Mouse (Mus musculus): ENCODE results near the gene Cyp4f13. TPM values are rescaled to one million over a fixed set of nuclear protein-coding genes. Genes with fewer than 3 reads are reported as not detected.

Cyp4f13 gene
- total RNA-seq (2021), result 10 to 100 TPM; 13.3 to 15.1 TPM
- long read RNA-seq, experiment 1, transcript Cyp4f13-201 (13 exons, 1,752 nt), result major isoform, 15 of 22 reads
- long read RNA-seq, experiment 1, partial matches to known transcripts, result 1 of 22 reads
- long read RNA-seq, experiment 1, other reads (novel, unspliced or antisense), result 5 of 22 reads
- long read RNA-seq, experiment 2, partial matches to known transcripts, result 0 of 8 reads
- long read RNA-seq, experiment 2, other reads (novel, unspliced or antisense), result 3 of 8 reads

GRCm38 (mm10) chr17:32947215-32947914 is at the start of gene Cyp4f13:
TSS of gene Cyp4f13 (minus strand) at chr17:32947402.
- intact Hi-C loops (cut with DNase I), result loop anchor here (5.0 kb wide), 1 partner anchor 40 kb away; no protein-coding TSS in a partner anchor
- peak; percentile 88 to 90 for DNase-seq (ENCODE audit: low spot score in 2 of 2)

DNA sequence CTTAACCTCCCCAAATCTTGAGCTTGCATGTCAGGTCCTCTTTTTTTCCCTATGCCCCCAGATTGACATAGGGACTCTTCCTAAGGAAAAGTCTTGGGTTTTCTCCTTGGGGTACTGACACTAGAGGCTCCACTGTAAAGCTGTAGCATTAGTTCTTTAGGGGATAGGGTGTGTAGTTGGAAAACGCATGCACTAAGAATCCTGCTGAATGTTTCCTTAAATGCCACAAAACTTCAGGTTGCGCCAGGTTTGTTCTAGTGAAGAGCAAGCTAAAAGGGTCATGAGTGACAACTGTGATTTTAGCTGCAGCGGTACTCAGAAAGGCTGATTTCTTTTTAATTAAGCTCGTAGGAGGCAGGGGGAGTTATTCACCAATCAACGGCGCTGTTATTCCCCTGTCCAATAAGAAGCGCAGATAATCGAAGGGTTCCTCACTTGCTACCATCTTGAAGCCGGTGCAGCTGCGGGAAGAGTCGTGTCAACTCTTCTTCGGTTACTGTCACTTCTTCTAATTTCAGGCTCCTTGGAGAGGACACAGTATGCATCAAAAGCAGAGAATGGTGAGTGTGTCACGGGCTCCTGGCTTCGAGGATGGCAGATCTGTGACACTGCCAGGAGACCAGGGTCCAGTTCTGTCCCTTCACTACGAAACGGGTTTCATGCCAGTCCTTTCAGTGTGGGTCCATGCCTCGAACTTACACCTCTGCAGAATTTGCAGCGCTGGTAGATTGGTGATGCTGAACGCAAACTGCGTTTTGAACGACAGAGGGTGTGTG is 45.7 kb upstream of the Cyp4f13 start, which contains the start of gene Zfp952:
TSS of gene Zfp952 (plus strand) at position 431 of the 776 bp plus-strand sequence.
- peak; percentile 92 to 95 for DNase-seq (ENCODE audit: low spot score in 2 of 2)
- intact Hi-C loops (cut with DNase I), result no loop called here

GRCm38 (mm10) chr17:32991965-32992698 is 44.9 kb upstream of the Cyp4f13 start:
- DNase-seq (ENCODE audit: low spot score in 2 of 2), result peak in 1 of 2 experiments; percentile 7
- intact Hi-C loops (cut with DNase I), result no loop called here

- intact Hi-C loops (cut with DNase I), result no loop called here
- no peak for DNase-seq (ENCODE audit: low spot score in 2 of 2)
Observed at GRCm38 (mm10) chr17:32986301-32986700, 39.1 kb upstream of the Cyp4f13 start.

DNA sequence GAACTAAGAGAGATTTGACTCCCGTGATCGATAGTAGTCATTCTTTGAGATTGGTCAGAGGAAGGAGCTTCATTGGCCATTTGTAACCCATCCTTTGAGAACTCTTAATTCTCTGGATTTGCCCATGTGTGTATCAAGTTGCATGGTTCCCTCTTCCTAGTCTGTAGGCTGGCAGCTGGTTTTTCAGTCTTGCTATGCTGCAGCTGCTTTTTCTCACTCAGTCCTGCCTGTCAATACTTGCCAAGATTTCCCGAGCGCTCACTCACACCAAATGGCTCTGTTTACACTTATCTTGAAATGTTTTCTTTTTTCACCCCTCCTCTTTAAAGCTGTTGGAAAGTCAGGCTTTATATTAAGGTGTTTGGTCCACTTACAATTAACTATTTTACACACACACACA is 34.2 kb upstream of the Cyp4f13 start:
- intact Hi-C loops (cut with DNase I), result no loop called here
- DNase-seq (ENCODE audit: low spot score in 2 of 2), result no peak

DNA sequence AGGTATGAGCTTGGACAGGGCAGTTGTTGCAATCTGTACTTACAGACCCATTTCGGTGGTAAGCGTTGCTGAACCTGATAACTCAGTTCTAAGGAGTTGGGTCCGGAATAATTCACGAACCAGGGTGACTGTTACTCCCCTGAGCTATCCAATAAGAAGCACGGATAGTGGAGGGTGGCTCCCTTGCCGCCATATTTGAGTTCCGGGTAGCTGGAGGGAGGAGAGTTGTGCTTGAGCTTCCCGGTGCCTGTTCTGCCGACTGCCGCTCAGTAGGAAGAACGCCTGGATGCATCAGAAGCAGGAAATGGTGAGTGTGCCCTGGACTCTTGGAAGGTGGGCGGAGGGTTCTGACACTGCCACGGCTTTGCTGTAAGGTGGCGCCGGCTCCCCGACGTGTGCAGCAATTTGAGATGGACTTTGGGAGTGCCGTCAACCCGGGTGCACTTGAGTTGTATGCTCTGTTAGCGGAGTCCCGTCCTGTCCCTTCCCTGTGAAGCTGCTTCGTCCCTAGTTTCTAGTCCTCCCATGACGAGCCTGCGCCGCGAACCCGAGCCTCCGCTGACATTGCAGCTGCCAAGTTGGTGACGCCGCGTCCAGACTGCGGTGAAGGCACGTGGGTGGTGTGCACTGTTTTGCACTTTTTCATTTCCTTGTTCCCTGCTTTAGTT is 18.6 kb upstream of the Cyp4f13 start, which contains the start of gene Zfp472:
TSS of gene Zfp472 (plus strand) at position 192 of the 668 bp plus-strand sequence.
- peak; percentile 92 to 95 for DNase-seq (ENCODE audit: low spot score in 2 of 2)
- intact Hi-C loops (cut with DNase I), result no loop called here

DNA sequence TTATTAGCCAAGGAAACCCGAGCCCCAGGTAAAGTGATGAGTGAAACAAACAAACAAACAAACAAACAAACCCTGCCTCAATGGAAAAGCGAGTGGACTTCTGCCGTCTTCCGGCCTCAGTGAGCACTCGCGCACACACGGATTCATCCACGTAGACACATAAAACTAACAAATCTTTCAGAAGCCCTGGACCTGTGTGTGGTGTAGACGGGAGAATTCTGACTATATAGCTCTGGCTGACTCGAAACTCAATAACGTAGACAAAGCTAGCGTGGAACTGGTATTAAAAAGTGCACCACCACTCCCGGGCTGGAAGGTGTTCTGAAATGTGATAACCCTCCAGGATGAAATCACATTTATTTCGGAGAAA is 18.0 kb upstream of the Cyp4f13 start:
- peak in 1 of 2 experiments; percentile 4 for DNase-seq (ENCODE audit: low spot score in 2 of 2)
- intact Hi-C loops (cut with DNase I), result no loop called here

DNA sequence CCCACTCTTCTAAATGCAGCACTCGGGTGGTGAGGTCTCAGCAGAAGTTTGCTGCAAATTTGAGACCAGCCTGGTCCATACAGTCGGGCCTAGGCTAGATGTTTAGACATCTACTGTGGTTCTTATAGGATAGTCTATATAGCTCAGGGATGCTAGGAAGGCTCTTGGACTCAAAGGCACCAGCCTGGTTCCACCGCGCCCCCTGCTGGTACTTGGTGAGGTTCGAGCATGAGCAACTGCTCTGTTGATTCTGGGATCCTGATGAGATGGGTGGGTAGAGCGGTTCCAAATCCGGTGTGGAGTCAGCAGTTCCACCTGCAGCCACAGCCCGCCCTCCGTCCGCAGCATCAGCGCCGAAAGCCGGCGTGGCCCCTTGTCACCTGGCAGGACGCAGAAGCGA is 4.2 kb upstream of the Cyp4f13 start:
- DNase-seq (ENCODE audit: low spot score in 2 of 2), result peak; percentile 89
- intact Hi-C loops (cut with DNase I), result no loop called here

GRCm38 (mm10) chr17:32951006-32951405 is 3.8 kb upstream of the Cyp4f13 start:
- no peak for DNase-seq (ENCODE audit: low spot score in 2 of 2)
- intact Hi-C loops (cut with DNase I), result no loop called here

GRCm38 (mm10) chr17:32950136-32950535 is 2.9 kb upstream of the Cyp4f13 start:
- intact Hi-C loops (cut with DNase I), result no loop called here

DNA sequence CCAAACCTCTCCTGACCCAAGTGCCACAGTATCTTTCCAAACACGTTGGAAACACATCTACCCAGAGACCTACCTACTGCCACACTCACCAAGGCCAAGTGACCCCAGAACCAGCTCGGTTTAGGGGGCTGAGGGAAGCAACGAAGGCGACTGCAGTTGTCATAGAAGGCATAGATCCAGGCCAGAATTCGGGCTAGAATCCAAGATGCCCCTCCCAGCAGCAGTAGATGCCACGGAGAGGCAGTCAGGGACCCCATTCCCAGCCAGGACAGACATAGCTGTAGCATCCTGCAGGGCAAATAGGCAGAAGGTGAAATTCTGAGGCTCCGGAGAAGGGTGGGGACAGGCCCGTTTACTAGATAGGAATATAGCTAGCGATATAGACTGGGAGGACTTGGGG is 486 bp downstream of the Cyp4f13 start:
- intact Hi-C loops (cut with DNase I), result loop anchor here (5.0 kb wide), 1 partner anchor 39 kb away; no protein-coding TSS in a partner anchor
- DNase-seq (ENCODE audit: low spot score in 2 of 2), result no peak

More at GRCm38 (mm10) chr17:32950136-32950535, 2.9 kb upstream of the Cyp4f13 start:
- DNase-seq (ENCODE audit: low spot score in 2 of 2), result no peak

DNA sequence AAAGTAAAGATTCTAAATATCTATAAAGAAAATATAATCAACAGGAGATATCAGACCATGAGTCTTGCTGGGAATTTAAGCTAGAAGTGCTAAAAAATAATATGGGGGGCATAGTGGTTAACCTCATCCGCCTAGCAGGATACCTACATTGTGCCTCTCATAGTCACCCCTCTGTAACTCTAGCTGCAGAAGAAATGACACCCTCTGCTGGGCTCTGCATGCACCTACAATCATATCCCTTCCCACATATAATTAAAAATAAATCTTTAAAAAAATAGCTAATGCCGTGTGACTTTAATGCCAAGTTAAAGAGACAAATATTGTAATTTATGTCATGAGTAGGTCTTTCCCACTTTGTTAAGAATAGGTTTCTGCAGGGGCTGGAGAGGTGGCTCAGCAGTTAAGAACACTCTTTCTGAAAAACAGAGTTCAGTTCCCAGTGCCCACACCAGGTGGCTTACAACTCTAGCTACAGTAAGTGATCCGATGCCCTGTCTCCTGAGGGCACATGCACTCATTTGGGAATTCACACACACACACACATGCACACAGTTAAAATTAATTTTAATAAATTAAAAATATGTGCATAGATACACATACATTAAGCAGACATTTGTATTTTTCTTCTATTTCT is 2.7 kb downstream of the Cyp4f13 start:
- intact Hi-C loops (cut with DNase I), result loop anchor here (5.0 kb wide), 1 partner anchor 37 kb away; no protein-coding TSS in a partner anchor
- no peak for DNase-seq (ENCODE audit: low spot score in 2 of 2)

GRCm38 (mm10) chr17:32943661-32944060 is 3.5 kb downstream of the Cyp4f13 start:
- intact Hi-C loops (cut with DNase I), result no loop called here

DNA sequence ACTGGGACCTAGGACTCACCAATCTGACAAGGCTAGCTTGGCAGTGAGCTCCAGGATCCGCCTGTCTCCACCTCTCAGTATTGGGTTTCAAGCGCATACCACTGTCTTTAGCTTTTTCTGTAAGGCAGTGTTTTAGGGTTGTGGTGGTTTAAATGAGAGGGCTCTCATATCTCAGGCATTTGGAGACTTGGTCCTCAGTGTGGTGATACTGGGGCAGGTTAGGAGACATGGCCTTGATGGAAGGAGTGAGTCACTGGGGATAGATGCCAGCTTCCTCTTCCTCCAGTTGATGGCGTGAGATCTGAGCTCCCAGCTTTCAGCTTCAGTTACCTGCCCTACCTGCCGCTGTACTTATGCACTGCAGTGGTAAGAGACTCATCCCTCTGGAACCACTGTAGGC is 7.4 kb downstream of the Cyp4f13 start:
- intact Hi-C loops (cut with DNase I), result no loop called here

More at GRCm38 (mm10) chr17:32943661-32944060, 3.5 kb downstream of the Cyp4f13 start:
- DNase-seq (ENCODE audit: low spot score in 2 of 2), result no peak

DNA sequence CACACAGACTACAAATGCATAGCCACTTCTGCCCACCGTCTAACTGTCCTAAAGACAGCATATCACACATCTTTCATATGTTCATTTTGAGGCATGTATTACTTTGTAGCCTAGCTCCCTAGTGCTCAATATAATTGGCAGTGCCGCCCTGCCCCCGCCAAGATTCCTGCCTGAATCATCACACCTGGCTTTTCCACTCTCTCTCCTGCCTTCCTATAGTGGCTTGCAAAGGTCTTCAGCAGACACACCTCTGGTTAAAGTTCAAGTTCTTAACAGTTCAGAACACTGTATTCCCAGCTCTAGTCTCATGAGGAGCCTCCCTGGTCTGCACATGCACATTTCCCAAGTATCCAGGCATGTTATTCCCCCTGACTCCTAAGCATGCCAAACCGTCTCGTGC is 19.4 kb downstream of the Cyp4f13 start:
- intact Hi-C loops (cut with DNase I), result no loop called here
- no peak for DNase-seq (ENCODE audit: low spot score in 2 of 2)

More for the DNA sequence above, 7.4 kb downstream of the Cyp4f13 start:
- no peak for DNase-seq (ENCODE audit: low spot score in 2 of 2)

DNA sequence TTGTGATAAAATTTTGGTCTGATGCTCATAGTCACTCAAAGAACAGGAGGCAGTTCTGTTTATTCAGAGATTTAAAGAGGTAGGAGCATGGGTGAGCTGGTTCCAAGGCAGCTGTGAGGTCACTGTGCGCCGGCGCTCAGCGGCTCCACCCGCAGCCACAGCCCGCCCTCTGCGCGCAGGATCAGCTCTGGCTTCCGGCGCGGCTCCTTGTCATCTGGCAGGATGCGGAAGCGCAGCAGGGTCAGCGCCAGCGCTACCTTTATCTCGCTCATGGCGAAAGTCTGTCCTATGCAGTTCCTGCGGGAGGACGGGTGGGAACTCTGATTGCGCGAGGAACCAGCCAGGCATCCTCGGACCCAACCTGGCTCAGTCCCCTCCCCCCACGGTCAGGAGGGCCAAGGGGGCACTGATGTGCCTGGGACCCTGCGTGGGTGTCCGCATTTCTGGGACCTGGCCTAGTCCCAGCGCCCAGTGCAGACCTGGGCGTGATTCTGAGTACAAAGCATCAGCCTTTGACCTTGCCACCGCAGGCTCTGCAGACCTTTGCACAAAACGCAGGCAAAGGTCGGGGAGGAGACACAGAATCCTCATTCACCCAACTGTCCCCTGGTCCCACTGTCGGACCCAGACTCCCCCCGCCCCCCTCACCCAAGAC is 22.4 kb downstream of the Cyp4f13 start:
- intact Hi-C loops (cut with DNase I), result no loop called here
- DNase-seq (ENCODE audit: low spot score in 2 of 2), result peak; percentile 71 to 74

GRCm38 (mm10) chr17:32923681-32924080 is 23.5 kb downstream of the Cyp4f13 start:
- intact Hi-C loops (cut with DNase I), result no loop called here
- DNase-seq (ENCODE audit: low spot score in 2 of 2), result no peak

GRCm38 (mm10) chr17:32919123-32919522 is 28.1 kb downstream of the Cyp4f13 start:
- DNase-seq (ENCODE audit: low spot score in 2 of 2), result no peak

More at GRCm38 (mm10) chr17:32919123-32919522, 28.1 kb downstream of the Cyp4f13 start:
- intact Hi-C loops (cut with DNase I), result no loop called here
